ENCODE assay signal across 8 mouse cellular contexts in the genomic region with DNA sequence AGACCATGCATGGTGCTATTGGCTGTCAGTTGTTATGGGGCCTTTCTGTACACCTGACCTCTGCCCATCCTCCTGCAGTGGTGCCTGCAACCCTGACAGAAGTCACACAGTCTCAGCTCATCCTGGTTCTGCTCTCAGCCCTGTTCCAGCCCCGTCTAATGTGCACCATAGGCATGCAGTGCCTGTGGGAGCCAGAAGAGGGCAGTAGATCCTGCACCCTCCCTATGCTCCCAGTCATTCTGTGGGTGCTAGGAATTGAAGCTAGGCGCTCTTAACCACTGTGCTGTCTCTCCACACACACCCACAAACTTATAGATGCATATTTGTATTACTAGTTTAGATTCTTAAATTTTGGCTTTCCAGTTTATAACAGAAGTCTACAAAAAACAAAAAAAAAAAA. TPM values are rescaled to one million over a fixed set of nuclear protein-coding genes. Genes with fewer than 3 reads are reported as not detected.
DNase-seq lines count a peak whose midpoint lies in the region; ATAC-seq and TF ChIP-seq lines count a peak whose summit lies in the region.

No protein-coding gene starts in this region.

- intact Hi-C loops in gastrocnemius, adult 2 months (cut with DNase I) = loop anchor here (5.0 kb wide), 1 partner anchor 50 kb away; a partner anchor contains a TSS

- H3K9me3 ChIP-seq in midbrain, embryonic 14.5 days (ENCODE audit: control insufficient read depth, low read length) = no peaks in the 10 kb centered on the region

- peak; percentile 67 for TF ChIP-seq CTCF in gastrocnemius, adult 2 months (IDR thresholded peaks at IDR 0.05)

- 71% methylated on average over 2 of the region's 2 CpGs for WGBS in midbrain, embryonic 14.5 days

- no peak overlapping the region for H3K4me3 ChIP-seq in gastrocnemius, adult 2 months
- no peak overlapping the region for H3K4me3 ChIP-seq in brown adipose tissue, adult 24 weeks (ENCODE audit: insufficient read depth, low read depth, low read length)
- no peak overlapping the region for H3K4me3 ChIP-seq in midbrain, embryonic 14.5 days (replicated peaks; ENCODE audit: low read depth, low read length)

- peak; percentile 40 for DNase-seq in gastrocnemius, adult 2 months
- no peak for DNase-seq in gastrocnemius, adult 8-10 months (ENCODE audit: low spot score in 2 of 2)
- no peak for DNase-seq in left cerebral cortex, adult 11 months (ENCODE audit: low spot score)
- DNase-seq in midbrain, embryonic 14.5 days = no peak

- H3K27me3 ChIP-seq in midbrain, embryonic 14.5 days (ENCODE audit: control insufficient read depth, insufficient read depth, low read length) = no peaks in the 10 kb centered on the region

- peaks cover 36% of the 10 kb centered on the region for H3K36me3 ChIP-seq in midbrain, embryonic 14.5 days (ENCODE audit: control insufficient read depth, insufficient read depth, low read length)

- H3K4me2 ChIP-seq in midbrain, embryonic 14.5 days (ENCODE audit: low read length) = no peak overlapping the region

- no peaks in the 10 kb centered on the region for H3K4me1 ChIP-seq in brown adipose tissue, adult 24 weeks (ENCODE audit: control insufficient read depth, insufficient read depth, insufficient read length, low read length)
- H3K4me1 ChIP-seq in midbrain, embryonic 14.5 days (ENCODE audit: control insufficient read depth, insufficient read depth, low read length) = no peaks in the 10 kb centered on the region

- ATAC-seq in CD4-positive, CD25-positive, alpha-beta regulatory T cell, adult 4 months = peak; percentile 32
- ATAC-seq in hematopoietic stem cell, adult 5-6 weeks (replicated peaks in 1 of 2; ENCODE audit: insufficient read depth in 1 of 2, low FRiP score in 2 of 2, low TSS enrichment in 1 of 2, low read depth in 1 of 2, poor library complexity in 2 of 2, severe bottlenecking in 2 of 2) = peak; percentile 49 to 62; a peak in 3 of 4 replicates
- peak; percentile 74 for ATAC-seq in neutrophil, adult 5-6 weeks (ENCODE audit: extremely low read depth, insufficient number of reproducible peaks, low FRiP score, poor library complexity, severe bottlenecking)
- no peak for ATAC-seq in midbrain, embryonic 14.5 days (ENCODE audit: low FRiP score, low TSS enrichment)

- no peak overlapping the region for H3K9ac ChIP-seq in midbrain, embryonic 14.5 days (replicated peaks; ENCODE audit: low read length)

- peak overlapping the region; percentile 89 for H3K27ac ChIP-seq in gastrocnemius, adult 2 months
- H3K27ac ChIP-seq in brown adipose tissue, adult 24 weeks (replicated peaks; ENCODE audit: low read depth, low read length) = peak overlapping the region; percentile 38; the same call in 1 of the 2 replicates
- H3K27ac ChIP-seq in midbrain, embryonic 14.5 days (replicated peaks; ENCODE audit: low read depth, low read length) = no peak overlapping the region

RNA-seq across cellular contexts. Expression of a gene that starts 42.6 kb away (rescaled TPM):
- total RNA-seq in gastrocnemius, adult 2 months (2021) = 1 to 10 TPM in 1 of 2 experiments, under 1 TPM in 1; 0.95 to 1.7 TPM
- total RNA-seq in gastrocnemius, adult 8-10 months (2022) = 1 to 10 TPM in 3 of 4 experiments, under 1 TPM in 1; 0.56 to 1.4 (median 1.1) TPM
- 1 to 10 TPM; 2.7 to 4.9 TPM for polyA plus RNA-seq in CD4-positive, CD25-positive, alpha-beta regulatory T cell, adult 4 months (2017; shearing (Covaris generic))
- polyA plus RNA-seq in brown adipose tissue, adult 24 weeks (2012; ENCODE audit: insufficient read depth, insufficient read length, missing spikeins) = 2.0 and 2.2 TPM in 2 replicates
- total RNA-seq in hematopoietic stem cell, adult 5-6 weeks (2017) = 10.9 and 12.2 TPM in 2 replicates
- 2.4 and 2.6 TPM in 2 replicates for total RNA-seq in neutrophil, adult 5-6 weeks (2017)
- 11.3 and 18.3 TPM in 2 replicates for polyA plus RNA-seq in midbrain, embryonic 14.5 days (2014; fragmentation: Nextera tagmentation; extraction: Ambion mirVana)

RNA-seq across cellular contexts. Expression of a gene that starts 49.5 kb away (rescaled TPM):
- total RNA-seq in gastrocnemius, adult 2 months (2021) = 1 to 10 TPM; 5.1 to 5.9 TPM
- 1 to 10 TPM; 4.5 to 6.0 (median 5.6) TPM for total RNA-seq in gastrocnemius, adult 8-10 months (2022)
- 1 to 10 TPM; 5.4 to 6.1 TPM for polyA plus RNA-seq in CD4-positive, CD25-positive, alpha-beta regulatory T cell, adult 4 months (2017; shearing (Covaris generic))
- polyA plus RNA-seq in brown adipose tissue, adult 24 weeks (2012; ENCODE audit: insufficient read depth, insufficient read length, missing spikeins) = 33.9 and 41.4 TPM in 2 replicates
- 47.6 and 61.4 TPM in 2 replicates for total RNA-seq in hematopoietic stem cell, adult 5-6 weeks (2017)
- total RNA-seq in neutrophil, adult 5-6 weeks (2017) = 24.7 and 29.1 TPM in 2 replicates
- polyA plus RNA-seq in midbrain, embryonic 14.5 days (2014; fragmentation: Nextera tagmentation; extraction: Ambion mirVana) = 41.3 and 49.2 TPM in 2 replicates
